Mouse (Mus musculus) 3134 (cell line): ENCODE measurements around the gene Rbm38.

Experiments
- DNase-seq: peaks from one replicate; pipeline ENCODE4 v3.0.0-alpha.2; 2011; ENCODE audit warnings: low spot score; ENCODE audit not compliant: insufficient read length; ENCODE audit errors: extremely low read depth

Rbm38 gene

DNA sequence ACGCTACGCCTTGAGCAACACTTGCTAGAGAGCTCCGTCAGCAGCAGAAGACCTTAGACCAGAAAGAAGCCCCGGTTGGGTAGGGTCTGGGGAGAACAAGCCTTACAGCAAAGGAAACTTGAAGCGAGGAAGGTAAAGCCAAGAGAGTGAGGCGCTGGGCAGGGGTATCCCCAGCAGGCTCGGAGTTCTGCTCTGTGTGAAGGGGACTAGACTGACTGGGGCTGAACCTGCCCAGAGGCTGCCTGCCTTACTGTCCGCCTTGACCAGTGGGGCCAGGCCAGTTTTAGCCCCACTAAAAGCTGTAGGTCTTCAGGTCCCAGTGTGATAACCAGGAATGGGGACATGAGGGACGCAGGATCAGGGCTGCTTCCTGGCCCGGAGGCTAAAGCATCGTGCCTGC lies at the start of gene Rbm38:
Gene Rbm38 (plus strand): TSS at position 69 of the 400 bp plus-strand sequence.
- no peak for DNase-seq

GRCm38 (mm10) chr2:172971865-172972264 lies 48.4 kb upstream of the Rbm38 start:
- DNase-seq: no peak

DNA sequence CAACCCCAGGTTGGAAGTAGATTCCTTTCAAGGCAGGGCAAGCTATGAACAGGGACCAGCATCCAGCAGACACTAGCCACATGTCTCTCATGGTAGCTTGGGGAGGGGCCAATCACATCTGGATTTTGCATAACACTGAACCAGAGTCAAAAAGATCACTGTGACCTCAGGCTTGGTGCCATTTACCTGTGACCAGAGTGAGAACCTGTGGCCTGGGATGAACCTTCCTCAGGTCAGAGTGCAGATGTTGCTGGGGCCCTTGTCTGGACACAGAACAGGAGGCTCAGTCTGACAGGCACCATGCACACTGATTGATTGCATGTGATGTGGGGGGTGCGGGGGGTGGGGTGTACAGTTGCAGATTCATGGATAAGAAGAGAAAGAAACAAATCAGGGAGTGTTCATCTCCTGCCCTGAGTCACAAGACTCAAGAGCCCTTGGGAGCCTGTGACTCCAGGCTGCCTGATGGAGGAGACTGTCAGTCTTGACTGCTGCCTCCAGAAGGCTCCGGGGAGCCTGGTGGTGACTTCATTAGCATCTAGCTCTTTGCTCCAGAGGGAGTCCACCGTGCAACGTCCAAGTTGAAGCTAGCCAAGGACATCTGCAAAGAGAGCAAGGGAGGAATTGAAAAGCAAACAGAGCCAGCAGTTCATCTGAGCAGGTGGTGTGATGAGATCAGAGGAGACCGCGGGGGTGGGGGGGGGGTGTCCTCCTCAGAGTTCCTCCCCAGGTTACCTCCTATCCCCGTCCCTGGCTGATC lies 46.3 kb upstream of the Rbm38 start:
- DNase-seq: no peak

GRCm38 (mm10) chr2:172974701-172975100 lies 45.6 kb upstream of the Rbm38 start:
- DNase-seq: no peak

DNA sequence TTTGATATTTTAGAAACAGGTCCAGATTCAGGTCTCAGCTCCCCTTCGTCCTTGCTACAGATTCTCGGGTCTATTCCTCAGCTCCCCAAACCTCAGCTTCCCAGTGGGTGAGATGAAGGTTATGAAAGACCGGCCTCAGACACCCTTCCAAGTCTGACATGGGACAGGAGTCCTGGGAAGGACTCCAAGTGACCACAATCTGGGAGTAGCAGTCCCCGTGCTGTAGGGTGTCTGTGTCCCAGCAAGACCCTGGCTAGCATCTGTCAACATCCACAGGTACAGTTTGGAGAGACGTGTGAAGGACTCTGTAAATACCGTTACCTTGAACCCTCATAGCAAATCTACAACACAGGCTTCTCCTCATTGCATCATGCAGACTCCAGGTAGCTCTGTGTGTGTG lies 45.1 kb upstream of the Rbm38 start:
- no peak for DNase-seq

DNA sequence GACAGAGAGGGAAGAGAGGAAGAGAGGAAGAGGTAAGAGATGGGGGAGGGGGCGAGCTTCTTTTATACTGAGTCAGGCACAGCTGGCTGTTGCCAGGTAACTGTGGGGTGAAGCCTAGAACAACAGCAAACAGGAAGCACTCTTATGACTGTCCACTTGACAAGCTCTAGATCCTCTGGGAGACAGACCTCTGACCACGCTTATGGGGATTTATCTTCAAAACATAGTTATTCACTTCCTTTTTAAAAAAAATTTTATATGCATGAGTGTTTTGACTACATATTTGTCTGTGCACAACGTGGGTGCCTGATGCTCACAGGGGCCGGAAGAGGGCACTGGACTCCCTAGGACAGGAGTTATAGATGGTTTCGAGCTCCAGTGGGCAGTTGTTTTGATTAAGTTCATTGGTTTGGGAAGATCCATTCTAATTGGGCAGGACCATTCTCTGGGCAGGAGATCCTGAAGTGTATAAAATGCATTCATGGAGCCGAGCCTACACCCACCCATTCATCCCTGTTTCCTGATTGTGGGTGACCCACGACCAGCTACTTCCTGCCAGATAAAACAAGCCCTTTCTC lies 43.5 kb upstream of the Rbm38 start:
- DNase-seq: no peak

GRCm38 (mm10) chr2:172977409-172978130 lies 42.7 kb upstream of the Rbm38 start, which contains the start of gene Spo11:
Gene Spo11 (plus strand): TSS chr2:172977700.
- DNase-seq: no peak

- DNase-seq: no peak
Measured at GRCm38 (mm10) chr2:172978131-172978633, 42.1 kb upstream of the Rbm38 start.

DNA sequence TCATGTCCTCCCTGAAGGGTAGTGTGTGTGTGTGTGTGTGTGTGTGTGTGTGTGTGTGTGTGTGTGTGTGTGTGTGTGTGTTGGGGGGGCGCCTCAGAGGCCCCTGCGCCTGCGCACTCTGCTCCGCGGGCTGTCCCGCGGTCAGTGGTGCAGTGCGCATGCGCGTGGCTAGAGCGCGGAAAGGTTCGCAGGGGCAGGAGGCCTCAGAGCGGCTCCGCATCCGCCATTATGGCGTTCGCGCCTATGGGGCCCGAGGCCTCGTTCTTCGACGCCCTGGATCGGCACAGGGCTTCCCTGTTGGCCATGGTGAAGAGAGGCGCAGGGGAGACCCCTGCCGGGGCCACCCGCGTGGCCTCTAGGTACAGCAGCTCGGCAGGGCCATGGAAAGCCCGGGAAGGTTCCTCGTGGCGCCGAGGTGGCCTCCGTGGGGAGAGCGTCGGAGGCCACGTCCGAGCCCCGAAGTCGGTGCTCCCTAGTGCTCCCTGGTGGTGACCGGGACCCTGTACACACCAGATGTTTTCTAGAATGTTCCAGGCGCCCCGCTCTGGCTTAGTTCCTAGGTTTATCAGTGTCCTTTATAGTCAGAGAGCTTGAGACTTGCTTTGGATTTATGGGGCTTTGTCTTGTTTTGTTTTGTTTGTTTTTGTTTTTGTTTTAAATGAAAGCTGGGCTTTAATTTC lies 40.5 kb upstream of the Rbm38 start:
- no peak for DNase-seq

DNA sequence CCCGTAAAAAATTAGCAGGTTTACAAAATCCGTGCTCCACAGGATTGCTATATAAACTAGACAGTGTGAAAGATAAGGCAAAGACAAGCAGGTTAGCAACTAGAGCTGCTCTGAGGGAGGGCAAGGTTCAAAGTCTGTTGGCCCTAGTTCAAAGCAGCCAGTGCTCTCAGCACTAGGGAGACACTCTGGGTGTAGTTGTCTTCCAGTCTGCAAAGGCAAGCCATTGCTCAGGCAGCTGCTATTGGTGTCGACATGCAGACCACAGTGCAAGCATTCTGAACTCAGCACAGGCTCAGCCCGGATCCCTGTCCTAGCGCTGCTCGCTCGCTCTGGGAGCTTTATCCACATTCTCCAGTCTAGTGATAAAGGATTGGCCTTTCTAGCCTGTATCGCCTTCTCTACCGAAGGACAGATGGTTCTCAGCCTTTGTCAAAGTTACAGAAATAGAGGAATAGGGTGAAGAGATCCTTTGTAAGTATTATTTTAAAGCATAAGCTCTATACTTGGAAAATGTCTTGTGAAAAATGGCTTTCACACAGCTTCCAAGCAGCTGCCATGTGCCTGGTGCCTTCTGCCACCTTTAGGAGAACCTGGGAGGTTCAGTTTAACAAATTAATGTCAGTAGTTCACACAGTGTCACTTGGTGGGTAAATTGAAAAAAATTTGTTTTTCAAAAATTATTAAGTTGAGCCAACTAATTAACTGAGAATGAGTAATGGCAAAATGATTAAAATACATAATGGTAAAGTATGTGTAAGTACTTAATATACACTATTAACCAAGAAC lies 37.3 kb upstream of the Rbm38 start:
- DNase-seq: no peak

- no peak for DNase-seq
Measured at GRCm38 (mm10) chr2:172990161-172990560, 30.1 kb upstream of the Rbm38 start.

DNA sequence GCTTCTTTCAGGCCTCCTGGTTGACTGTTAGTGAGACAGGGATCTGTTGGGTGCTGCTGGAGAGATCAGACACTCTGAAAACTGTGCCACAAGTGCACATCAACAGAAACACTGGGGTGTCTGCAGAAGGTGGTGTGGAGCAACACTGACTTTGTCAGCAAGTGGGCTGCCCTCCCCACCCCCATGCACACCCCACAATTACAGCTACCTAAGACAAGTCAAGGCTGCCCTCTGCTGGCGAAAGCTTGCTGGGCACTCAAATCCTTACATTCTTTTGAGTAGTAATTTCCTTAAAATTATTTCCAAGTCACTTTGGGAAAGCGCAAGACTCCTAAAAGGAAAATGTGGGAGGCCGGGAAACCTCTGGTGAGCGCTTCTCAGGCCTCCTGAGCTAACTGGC lies 24.1 kb upstream of the Rbm38 start:
- DNase-seq: peak; percentile 32

- no peak for DNase-seq
Measured at GRCm38 (mm10) chr2:172997748-172998147, 22.6 kb upstream of the Rbm38 start.

GRCm38 (mm10) chr2:172998478-172998877 lies 21.8 kb upstream of the Rbm38 start:
- no peak for DNase-seq

GRCm38 (mm10) chr2:172999630-173000284 lies 20.5 kb upstream of the Rbm38 start, which contains the start of gene Rae1:
Gene Rae1 (plus strand): TSS chr2:173000117.
- DNase-seq: peak; percentile 97

GRCm38 (mm10) chr2:173000285-173000652 lies 20.0 kb upstream of the Rbm38 start:
- peak; percentile 88 for DNase-seq

DNA sequence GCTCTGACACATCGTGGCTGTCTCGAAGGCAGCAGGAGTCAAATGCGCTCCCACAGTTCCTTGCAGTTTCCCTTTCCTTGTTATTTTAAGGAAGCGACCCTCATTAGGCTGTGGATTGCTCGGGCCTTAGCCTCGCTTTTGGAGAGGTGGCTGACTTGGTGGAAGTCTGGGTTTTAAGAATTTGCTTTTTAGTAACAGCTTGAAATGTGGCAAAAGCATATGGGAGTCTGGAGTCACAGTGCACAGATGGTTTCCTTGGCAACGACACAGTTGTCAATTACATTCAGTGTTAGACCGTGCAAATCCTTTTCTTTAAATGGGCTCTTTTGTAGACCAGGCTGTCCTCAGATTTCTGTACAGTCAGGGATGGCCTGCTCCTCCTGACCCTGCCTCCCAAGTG lies 19.4 kb upstream of the Rbm38 start:
- no peak for DNase-seq

DNA sequence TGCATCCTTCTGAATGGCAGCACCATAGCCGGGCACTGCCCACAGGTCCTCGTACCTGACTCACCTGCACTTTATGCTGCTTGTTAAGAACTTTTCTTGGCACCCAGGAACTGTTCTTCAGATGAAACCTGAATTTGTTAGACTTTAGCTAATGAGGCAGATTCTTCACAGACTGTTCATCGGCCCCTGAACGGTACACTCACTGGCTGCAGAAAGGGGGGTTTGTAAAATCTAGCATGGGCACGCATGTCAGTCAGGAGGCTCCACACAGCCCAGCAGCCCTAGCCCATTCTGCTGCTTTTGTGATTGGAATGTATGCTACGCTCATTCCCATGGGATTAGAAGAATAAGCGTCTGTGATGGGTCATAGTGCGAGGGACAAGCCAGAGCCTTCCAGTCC lies 16.6 kb upstream of the Rbm38 start:
- no peak for DNase-seq

DNA sequence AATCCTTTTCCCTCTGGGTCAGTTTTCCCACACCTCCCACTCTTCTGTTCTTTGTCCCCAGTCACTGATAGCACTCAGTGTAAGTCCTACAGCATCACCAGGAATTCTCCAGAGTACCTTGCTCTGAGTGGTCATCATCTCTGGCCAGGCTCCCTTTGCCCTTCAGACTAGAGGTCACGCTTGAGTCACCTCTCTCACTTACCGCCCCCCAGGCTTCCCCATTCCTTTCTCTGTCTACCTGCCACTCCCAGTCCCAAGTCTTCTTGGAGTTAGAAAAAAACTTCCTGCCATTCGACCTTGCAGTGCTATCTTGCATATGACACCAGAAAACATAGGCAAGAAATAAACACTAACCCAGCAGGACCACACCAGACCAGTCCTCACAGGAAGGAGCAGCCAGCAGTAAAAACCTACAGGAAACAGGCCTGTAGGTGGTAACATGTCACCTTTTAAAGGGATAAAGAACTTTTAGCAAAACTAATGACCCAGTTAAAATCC lies 10.0 kb upstream of the Rbm38 start:
- no peak for DNase-seq
